Mouse (Mus musculus): ENCODE data around the gene Pced1b.

- TF ChIP-seq CTCF (IDR thresholded peaks at IDR 0.05; ENCODE audit: insufficient read depth, low read length), result no peak
- TF ChIP-seq POLR2A (IDR thresholded peaks at IDR 0.05; ENCODE audit: borderline replicate concordance, extremely low read depth, low read depth, low read length), result no peak
These were observed 99.0 kb downstream of the Pced1b start for GRCm38 (mm10) chr15:97345917-97346316.
